Mouse (Mus musculus) ES-E14 (cell line): ENCODE data around the gene Syt13. TPM values are rescaled to one million over a fixed set of nuclear protein-coding genes. Genes with fewer than 3 reads are reported as not detected.

Experiments used
- DNase-seq: peaks from one replicate; pipeline ENCODE4 v3.0.0-alpha.2; 2013; ENCODE audit warnings: low read depth, low spot score
- H3K27ac ChIP-seq: 2 replicates; pipeline ENCODE4 v1.5.1; 2012; ENCODE audit warnings: low read depth, mild to moderate bottlenecking, low read length, moderate library complexity, mixed read lengths; ENCODE audit not compliant: poor library complexity, insufficient read depth, severe bottlenecking
- H3K36me3 ChIP-seq: 2 replicates; pipeline ENCODE4 v1.6.1; 2012; ENCODE audit warnings: mild to moderate bottlenecking, low read length, moderate library complexity, mixed read lengths; ENCODE audit not compliant: control insufficient read depth, poor library complexity, insufficient read depth, severe bottlenecking
- H3K4me1 ChIP-seq, 2 experiments: fragments of 150-350 bp in 1 of 2; sonication (generic) in 1 of 2; 2 replicates each; pipeline ENCODE4 v1.6.1; 2012; ENCODE audit warnings: low read length in 2 of 2, mild to moderate bottlenecking in 1 of 2, mixed read lengths in 1 of 2; ENCODE audit not compliant: control insufficient read depth in 2 of 2, insufficient read depth in 2 of 2, poor library complexity in 1 of 2
- H3K4me3 ChIP-seq, 2 experiments: fragments of 150-350 bp in 1 of 2; sonication (generic) in 1 of 2; 2 replicates each; pipeline ENCODE4 v1.5.1; 2012; ENCODE audit warnings: low read length in 2 of 2, low read depth in 1 of 2, mild to moderate bottlenecking in 1 of 2, mixed read lengths in 1 of 2; ENCODE audit not compliant: insufficient read depth in 1 of 2, poor library complexity in 1 of 2, severe bottlenecking in 1 of 2
- H3K9ac ChIP-seq: 2 replicates; pipeline ENCODE4 v1.6.1; 2012; ENCODE audit warnings: low read depth, mild to moderate bottlenecking, low read length, mixed read lengths; ENCODE audit not compliant: poor library complexity, insufficient read depth, severe bottlenecking
- H3K9me3 ChIP-seq: fragments of 150-350 bp; sonication (generic); 2 replicates; pipeline ENCODE4 v1.6.1; 2012; ENCODE audit warnings: low read depth, mild to moderate bottlenecking, low read length; ENCODE audit not compliant: control insufficient read depth, insufficient read depth
- CHD2 ChIP-seq: IDR thresholded peaks from 2 replicates; pipeline ENCODE4 v1.6.1; 2014; ENCODE audit warnings: mild to moderate bottlenecking, low read depth, low read length, inconsistent platforms
- HCFC1 ChIP-seq: IDR thresholded peaks from 2 replicates; pipeline ENCODE4 v1.6.1; 2012; ENCODE audit warnings: low read length, inconsistent platforms, borderline replicate concordance; ENCODE audit not compliant: insufficient read depth
- MAFK ChIP-seq: IDR thresholded peaks from 2 replicates; pipeline ENCODE4 v1.6.1; 2014; ENCODE audit warnings: mild to moderate bottlenecking, low read depth, low read length, inconsistent platforms; ENCODE audit not compliant: insufficient read depth
- ZC3H11A ChIP-seq: IDR thresholded peaks from 2 replicates; pipeline ENCODE4 v1.6.1; 2012; ENCODE audit warnings: low read depth, mild to moderate bottlenecking, inconsistent platforms, low read length, borderline replicate concordance
- ZNF384 ChIP-seq: IDR thresholded peaks from 2 replicates; pipeline ENCODE4 v1.6.1; 2012; ENCODE audit warnings: low read depth, low read length, inconsistent platforms
- in situ Hi-C, 2 experiments: fragments of 600-800 bp; cut with MboI; formaldehyde crosslinking; loops; one replicate each; pipeline ENCODE4 v1.15.1; 2025; ENCODE audit warnings: low sequenced_read_pairs in 2 of 2, inconsistent platforms in 1 of 2; ENCODE audit not compliant: unreplicated experiment in 2 of 2
- total RNA-seq: library from RNA; depleted of rRNA; stranded (reverse); fragments of 300-350 nt; gene quantifications from 2 replicates; pipeline ENCODE4 v1.2.3, GENCODE M21; 2012

Syt13 gene
- total RNA-seq, 1 experiment, result 5.8 TPM

DNA sequence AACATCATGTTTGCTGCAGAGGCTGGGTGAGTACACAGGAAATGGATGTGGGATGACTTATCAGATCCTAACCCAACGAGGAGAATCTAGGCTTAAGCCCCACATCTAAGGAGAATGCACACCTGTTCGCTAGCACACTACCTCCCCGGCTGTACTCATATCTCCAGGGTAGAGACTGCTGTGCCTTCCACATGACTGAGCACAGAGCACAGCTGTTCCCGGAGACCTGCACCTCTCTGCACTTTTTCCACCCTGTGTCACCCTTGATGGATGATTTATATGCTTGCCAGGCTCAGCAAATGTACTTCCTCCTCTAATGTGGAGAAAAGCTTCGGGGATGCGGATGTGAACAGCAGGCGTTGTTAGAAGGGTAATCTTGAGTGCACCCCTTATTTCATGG is 16.2 kb downstream of the Syt13 start:
- Histone ChIP-seq H3K4me1 (peaks cover 4 to 14% of the 10 kb centered on the region in 2 experiments; a peak in 3 of 4 replicates), H3K4me3 (no peak overlapping the region), H3K9ac (no peak overlapping the region), H3K36me3 (no peaks in the 10 kb centered on the region), H3K9me3 (no peaks in the 10 kb centered on the region), H3K27ac (no peak overlapping the region)
- TF ChIP-seq HCFC1 (no peak), CHD2 (no peak), ZNF384 (no peak), ZC3H11A (no peak), MAFK (no peak)
- in situ Hi-C loops, result no loop called here
- DNase-seq, result no peak

DNA sequence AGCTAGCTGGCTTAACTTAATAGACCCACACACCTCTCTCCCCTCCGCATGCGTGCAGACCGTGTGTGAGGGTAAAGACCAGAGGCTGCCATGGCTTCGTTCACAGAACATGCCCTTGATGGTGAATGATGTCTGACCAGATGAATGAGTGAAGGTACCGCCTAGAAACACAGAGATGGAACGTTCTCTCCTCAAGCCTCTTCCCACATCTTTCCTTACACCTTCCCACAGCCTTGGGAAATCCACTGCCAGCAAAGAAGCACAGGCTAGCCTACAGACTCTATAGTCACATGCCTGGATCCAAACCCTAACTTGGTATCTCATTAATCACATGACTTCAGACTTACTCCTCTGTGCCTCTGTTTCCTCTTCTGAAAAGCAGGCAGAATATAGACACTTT is 18.5 kb downstream of the Syt13 start:
- Histone ChIP-seq H3K27ac (no peak overlapping the region), H3K36me3 (no peaks in the 10 kb centered on the region)
- TF ChIP-seq ZNF384 (no peak), HCFC1 (no peak), ZC3H11A (no peak), CHD2 (no peak), MAFK (no peak)

DNA sequence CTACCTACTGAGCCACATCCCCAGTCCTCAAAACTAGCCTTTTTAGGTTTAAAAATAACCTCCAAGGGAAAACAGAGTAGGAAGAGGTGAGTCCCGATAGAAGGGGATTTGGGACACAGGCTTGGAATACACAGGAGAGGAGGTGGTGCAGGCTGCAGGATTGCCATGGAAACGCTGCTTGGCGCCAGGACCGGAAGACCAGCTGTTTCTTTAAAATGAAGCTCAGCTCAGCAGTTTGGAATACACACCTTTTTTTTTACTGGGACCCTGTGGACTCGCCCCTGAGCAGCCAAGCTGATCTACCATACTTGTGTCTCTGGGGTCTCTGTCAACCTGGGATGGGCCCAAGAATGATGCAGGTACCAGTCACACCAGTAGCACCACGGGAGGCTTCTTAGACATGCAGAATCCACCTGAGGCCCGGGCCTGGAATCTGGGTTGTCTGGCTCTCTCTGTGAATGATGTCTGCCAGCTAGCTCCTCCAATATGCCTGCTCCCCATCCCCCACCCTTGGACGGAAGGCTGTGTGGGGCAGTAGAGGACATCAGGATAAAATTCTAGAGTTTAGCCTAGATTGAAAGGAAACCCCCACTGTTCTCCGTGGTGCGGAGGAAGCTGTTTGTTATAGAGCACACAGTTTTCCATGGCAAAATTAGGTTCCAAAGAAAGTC is 19.5 kb downstream of the Syt13 start:
- H3K27ac ChIP-seq, result peak overlapping the region; percentile 66

More for the DNA sequence above, 18.5 kb downstream of the Syt13 start:
- no peaks in the 10 kb centered on the region for H3K9me3 ChIP-seq
- no peak overlapping the region for H3K9ac ChIP-seq
- H3K4me3 ChIP-seq, result no peak overlapping the region
- DNase-seq, result no peak
- H3K4me1 ChIP-seq, result peaks cover 6 to 25% of the 10 kb centered on the region in 2 experiments; a peak in 3 of 4 replicates
- in situ Hi-C loops, result no loop called here

DNA sequence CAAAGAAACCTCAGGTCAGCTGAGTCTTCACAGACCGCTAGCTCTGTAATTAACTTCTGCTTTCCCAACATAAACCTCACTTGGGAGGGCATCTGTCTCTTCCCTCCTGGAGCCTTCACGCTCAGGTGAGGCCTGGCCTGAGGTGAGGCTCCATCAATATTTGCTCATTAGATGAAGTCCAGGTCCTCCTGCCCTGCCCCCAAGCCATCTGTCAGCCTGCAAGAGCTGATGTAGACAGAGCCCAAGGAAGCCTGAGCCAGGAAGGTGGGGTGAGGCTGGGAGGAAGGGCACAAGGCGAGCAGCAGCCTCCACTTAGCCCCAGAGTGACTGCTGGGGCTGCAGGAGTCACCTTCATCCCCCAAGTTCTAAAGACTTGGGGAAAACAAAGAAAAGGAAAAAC is 20.6 kb downstream of the Syt13 start:
- Histone ChIP-seq H3K36me3 (no peaks in the 10 kb centered on the region), H3K9ac (no peak overlapping the region), H3K4me3 (no peak overlapping the region), H3K4me1 (peaks cover 2 to 22% of the 10 kb centered on the region in 2 experiments; a peak in 3 of 4 replicates), H3K9me3 (no peaks in the 10 kb centered on the region), H3K27ac (no peak overlapping the region)
- no peak for TF ChIP-seq HCFC1
- no peak for TF ChIP-seq ZC3H11A
- TF ChIP-seq ZNF384, result no peak
- TF ChIP-seq CHD2, result no peak
- no peak for TF ChIP-seq MAFK
- no peak for DNase-seq
- in situ Hi-C loops, result no loop called here

More for the DNA sequence above, 19.5 kb downstream of the Syt13 start:
- TF ChIP-seq ZC3H11A, result no peak
- peak; percentile 51; the same call in 1 of the 2 replicates for TF ChIP-seq MAFK
- TF ChIP-seq ZNF384, result peak; percentile 23; the same call in 1 of the 2 replicates
- Histone ChIP-seq H3K9me3 (no peaks in the 10 kb centered on the region), H3K4me1 (peaks cover 6 to 25% of the 10 kb centered on the region in 2 experiments; a peak in 3 of 4 replicates), H3K36me3 (no peaks in the 10 kb centered on the region), H3K9ac (no peak overlapping the region), H3K4me3 (no peak overlapping the region)
- DNase-seq, result no peak
- in situ Hi-C loops, result no loop called here

DNA sequence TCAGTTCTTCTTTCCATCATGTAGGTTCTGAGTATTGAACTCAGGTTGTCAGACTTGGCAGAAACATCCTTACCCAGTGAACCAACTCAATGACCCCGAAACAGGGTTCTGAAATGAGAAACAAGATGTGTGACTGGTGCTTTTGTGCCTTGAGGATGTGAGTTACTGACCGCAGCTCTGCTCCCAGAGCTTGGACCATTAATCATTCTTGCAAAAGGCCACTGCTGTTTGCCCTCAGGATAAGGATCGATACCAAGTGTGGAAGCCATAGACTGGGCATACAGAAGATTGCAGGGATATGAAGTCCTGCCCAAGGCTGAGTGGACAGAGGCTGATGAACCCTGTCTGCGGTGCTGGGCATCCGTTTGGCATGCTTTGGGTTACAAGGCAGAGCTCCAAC is 23.2 kb downstream of the Syt13 start:
- TF ChIP-seq MAFK (no peak), ZC3H11A (no peak), ZNF384 (no peak), HCFC1 (no peak), CHD2 (no peak)
- 0 out of 2 replicates have a peak, but pooled peaks cover 3% of the 10 kb centered on the region for H3K36me3 ChIP-seq
- no peaks in the 10 kb centered on the region for H3K9me3 ChIP-seq
- H3K4me3 ChIP-seq, result no peak overlapping the region
- no peak overlapping the region for H3K9ac ChIP-seq
- no peak for DNase-seq
- peaks cover 2 to 22% of the 10 kb centered on the region in 2 experiments; a peak in 3 of 4 replicates for H3K4me1 ChIP-seq
- in situ Hi-C loops, result no loop called here
- H3K27ac ChIP-seq, result no peak overlapping the region
